Mouse (Mus musculus): ENCODE results near the gene Chd9.

Gene Chd9

DNA sequence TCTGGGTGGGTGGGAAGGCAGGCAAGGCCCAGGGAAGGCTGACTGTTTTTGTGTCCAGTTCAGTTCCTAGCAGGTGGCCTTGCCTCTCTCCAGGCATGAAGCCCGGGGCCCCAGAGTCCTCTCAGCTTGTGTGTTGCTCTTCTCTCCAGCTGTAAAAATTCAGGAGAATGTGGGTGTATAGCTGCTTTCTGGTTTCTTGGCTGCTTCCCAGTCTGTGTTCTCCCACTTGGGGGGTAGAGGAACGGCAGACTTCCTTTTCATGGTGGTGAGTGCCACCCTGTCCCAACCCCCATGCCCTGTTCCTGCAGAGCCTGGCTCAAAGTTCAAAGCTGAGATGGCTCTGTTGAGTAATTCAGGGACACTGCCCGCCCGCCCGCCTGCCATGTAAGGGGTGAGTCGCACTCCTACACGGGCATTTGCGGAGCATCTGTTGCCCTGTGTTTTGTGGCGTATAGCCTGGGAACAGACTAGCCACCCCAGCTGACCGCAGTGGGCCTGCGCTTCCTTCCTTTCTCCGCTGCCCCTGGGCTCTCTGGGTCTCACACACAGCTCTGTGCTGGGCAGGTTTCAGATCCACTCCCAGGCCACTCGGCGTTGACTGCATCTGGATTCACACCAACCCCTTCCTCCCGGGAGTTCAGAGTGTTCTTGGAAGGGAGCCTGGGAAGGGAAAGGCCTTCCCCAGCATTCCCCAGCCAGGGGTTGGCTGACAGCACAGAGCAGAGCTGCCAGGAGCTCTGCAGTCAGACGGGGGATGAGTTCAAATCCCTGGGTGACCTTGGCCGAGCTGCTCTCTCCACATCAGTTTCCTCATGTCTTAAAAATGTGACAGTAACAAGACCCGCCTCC lies 41.1 kb downstream of the Chd9 start:
- in situ Hi-C loops (cut with MboI; ENCODE audit: low sequenced_read_pairs): no loop called here

DNA sequence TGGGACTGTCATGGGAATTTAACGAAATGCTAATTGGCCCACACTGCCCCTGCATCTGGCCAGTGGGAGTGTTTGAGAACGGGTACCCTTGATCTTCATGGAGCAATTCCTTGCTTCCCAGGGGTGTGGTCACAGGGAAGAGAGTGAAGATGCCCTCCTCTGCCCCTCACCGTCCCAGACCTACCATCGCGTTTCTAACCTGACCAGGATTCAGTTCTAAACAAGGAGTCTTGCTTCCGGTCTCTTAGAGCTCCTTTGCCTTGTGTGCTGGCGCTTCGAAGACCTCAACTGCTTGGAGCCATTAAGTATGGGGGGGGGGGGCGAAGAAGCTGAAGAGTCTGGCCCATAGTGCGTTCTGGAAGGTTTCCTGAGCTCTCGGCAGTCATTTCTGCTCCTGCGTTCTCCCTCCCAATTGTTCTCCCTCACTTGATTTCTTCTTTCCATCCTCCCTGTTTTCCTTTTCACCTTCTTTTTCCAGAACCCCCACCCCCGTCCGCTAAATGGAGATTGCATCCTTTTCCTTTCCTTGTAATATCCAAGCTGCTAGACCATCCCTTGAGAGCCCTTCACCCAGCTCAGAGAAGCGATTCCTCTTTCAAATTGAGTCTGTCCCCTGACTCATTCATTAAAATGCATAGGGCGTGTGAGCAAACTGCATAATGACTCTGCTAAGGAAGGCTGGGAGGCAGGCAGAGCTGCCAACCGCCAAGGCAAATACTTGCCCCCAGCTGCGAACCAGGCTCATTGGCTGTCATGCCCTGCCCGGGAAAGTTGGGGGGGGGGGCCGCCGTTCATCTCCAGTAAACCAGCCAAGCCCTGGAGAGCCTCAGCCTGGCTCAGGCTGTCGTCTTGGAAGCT lies 42.0 kb downstream of the Chd9 start:
- in situ Hi-C loops (cut with MboI; ENCODE audit: low sequenced_read_pairs): no loop called here

DNA sequence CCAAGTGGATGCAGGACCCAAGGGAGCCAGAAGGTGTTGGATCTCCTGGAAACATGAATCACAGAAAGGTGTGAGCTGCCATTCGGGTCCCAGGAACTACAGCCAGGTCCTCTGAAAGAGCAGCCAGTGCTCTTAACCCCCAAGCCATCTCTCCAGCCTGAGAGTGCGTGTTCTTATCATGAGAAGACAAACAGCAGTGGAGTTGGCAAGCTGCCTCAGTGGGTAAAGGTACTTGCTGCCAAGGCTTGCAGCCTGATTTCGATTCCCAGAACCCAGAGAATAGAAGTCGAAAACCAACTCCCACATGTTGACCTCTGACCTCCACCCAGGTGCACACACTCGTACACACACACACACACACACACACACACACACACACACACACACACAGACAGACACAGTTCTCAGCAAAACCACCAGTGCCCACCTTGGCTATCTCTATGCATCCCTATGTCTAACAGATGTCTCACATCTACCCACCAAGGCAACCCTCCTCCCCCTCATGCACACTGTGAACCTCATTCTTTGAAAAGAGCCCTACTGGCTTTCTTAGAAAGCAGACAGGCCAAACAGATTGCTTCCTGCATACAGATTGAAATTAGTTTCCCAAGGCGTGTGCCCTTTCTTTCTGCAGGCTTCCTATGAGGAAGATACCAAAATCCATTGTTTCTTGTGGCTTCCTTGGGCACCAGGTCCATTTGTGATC lies 43.4 kb downstream of the Chd9 start:
- in situ Hi-C loops (cut with MboI; ENCODE audit: low sequenced_read_pairs): no loop called here

DNA sequence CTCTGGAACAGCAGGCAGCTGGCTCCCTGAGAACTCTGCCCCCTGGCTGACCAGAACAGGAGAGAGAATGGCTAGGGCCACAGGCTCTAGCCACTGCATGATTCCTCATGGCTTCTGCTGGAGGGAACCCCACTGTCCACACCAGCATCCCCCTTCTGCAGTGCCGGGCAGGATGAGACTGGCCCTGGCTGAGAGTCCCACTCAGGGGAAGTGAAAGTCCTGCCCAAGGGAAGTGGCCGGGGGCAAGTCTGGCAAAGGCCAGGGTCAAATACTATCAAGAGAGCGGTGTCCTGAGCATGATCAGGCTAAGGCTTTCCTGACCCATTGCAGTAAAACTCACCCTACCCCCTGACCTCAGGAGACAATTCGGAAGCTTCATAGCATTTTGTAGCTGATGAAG lies 44.9 kb downstream of the Chd9 start:
- in situ Hi-C loops (cut with MboI; ENCODE audit: low sequenced_read_pairs): no loop called here

DNA sequence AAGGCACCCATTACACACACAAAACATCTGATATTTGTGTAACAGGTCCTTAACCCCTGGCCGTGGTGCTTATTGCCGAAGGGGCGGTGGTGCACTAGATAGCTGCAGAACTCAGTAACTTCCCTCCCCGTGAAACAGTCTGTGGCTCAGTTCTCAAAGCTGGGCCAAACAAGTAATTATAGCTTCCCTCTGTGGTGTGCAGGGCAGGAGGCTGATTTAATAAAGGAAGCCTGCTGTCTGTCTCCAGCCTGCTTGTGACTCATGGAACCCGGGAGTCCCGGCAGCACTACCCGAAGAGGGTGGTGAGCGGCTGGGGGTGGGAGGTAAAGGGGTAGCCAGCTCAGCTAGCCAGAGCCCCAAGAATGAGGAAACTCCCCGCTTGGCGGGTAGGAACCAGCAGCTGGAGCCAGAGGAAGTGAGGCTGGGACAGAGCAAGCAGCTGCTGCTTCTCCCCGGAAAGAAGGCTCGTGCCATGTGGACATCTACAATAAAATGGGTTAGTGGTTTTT lies 48.1 kb downstream of the Chd9 start:
- in situ Hi-C loops (cut with MboI; ENCODE audit: low sequenced_read_pairs): no loop called here

DNA sequence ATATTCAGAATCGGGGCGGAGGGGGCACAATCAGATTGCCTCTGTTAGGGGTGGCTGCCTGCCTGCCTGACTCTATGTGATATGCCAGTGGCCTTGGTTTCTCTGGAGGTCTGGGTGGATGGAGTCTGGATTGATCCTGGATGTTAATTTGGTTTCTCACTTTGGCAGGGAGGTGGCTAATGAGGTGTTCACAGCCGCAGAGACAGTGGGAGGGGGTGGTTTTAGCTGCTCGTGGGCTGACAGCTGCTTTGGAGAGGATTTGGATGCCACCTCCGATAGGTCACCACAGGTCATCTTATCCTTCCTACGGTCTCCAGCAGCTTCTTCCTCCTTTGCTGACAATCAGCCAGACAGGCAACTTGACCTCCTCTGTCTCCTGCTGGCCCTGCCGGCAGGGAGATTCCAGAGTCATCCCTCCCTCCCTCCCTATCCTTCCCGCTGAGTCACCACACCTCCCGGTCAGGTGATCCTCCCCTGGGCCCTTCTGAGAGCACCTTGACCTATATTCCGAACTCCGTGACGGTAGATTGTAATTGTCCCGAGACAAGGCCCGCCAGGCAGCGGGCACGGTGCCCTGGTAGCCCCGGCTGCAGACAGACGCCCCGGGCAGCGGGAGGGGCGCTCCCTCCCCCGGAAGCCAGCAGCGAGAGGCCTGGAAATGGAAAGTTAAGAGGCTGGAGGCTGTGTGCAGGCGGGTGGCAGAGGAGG lies 48.7 kb downstream of the Chd9 start:
- in situ Hi-C loops (cut with MboI; ENCODE audit: low sequenced_read_pairs): no loop called here

DNA sequence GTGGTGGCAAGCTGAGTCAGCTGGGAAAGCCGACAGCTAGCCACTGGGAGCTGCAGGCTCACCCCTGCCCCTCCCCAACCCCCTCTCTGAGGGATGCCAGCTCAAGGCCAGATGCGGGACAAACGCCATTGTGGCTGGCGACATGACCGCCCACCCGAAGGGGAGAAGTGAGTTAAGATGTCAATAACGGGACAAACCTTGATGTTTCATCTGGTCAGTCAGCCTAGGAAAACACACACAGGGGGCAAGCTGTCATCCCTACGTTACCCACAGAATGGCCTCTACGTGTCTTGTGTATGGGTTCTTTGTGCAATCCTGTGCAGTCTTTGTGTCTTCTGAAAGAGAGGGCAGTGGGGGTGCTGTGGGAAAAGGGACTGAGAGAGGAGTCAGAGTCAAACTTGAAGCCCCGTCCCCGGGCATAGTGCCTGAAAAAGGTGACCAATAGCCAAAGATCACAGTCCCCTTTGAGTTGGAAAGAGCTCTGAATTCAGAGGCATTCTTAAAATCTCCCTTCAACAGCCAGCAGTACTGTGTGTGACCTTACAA lies 49.4 kb downstream of the Chd9 start:
- in situ Hi-C loops (cut with MboI; ENCODE audit: low sequenced_read_pairs): no loop called here

DNA sequence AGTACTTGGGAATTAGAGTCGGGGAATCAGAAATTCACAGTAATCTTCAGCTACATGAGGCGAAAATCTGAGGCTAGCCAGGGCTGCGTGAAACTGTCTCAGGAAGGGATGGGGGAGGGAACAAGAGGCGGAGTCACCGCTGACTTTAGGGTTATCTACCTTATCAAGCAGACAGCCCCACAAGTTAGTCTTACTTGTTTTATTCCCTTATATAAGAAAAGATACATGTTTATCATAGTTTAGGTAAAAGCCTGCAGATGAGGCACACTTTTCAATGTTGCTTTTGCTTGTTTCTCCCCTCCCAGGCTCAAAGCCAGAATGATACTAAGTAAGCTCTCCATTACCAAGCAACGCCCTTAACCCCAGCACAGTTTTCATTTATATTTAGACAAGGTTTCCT lies 50.4 kb downstream of the Chd9 start:
- in situ Hi-C loops (cut with MboI; ENCODE audit: low sequenced_read_pairs): no loop called here

DNA sequence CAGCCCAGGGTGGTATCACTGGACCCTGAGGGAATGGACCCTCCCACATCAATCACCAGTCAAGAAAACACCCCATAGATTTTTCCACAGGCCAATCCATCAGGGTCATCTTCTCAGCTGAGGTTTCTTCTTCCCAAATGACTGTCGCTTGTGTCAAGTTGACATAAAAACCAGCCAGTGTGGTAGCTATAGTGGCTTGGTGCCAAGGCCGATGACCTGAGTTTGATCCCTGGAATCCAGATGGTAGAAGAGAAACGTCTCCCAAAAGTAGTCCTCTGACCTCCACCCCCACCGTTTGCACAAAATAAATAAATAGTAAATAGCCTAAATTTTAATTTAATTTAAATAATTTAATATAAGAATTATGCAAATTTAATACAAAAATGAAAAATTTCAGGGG lies 51.9 kb downstream of the Chd9 start:
- in situ Hi-C loops (cut with MboI; ENCODE audit: low sequenced_read_pairs): loop anchor here (10.0 kb wide), 1 partner anchor 45 kb away; no protein-coding TSS in a partner anchor

DNA sequence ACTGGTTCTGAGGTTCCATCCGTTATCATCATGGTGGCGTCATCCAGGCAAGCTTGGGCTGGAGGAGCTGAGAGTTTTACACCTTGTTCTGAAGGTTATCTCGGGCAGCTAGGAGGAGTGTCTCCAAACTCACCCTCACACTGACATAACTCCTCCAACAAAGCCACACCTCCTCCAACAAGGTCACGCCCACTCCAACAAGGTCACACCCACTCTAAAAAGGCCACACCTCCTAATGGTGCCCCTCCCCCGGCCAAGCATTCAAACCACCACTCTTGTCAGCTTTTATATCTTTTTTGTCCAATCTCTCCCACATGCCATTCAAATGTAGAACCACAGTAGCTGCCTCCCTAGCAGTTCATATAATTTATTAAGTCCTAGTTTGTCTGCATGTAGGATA lies 53.0 kb downstream of the Chd9 start:
- in situ Hi-C loops (cut with MboI; ENCODE audit: low sequenced_read_pairs): loop anchor here (10.0 kb wide), 1 partner anchor 46 kb away; no protein-coding TSS in a partner anchor

DNA sequence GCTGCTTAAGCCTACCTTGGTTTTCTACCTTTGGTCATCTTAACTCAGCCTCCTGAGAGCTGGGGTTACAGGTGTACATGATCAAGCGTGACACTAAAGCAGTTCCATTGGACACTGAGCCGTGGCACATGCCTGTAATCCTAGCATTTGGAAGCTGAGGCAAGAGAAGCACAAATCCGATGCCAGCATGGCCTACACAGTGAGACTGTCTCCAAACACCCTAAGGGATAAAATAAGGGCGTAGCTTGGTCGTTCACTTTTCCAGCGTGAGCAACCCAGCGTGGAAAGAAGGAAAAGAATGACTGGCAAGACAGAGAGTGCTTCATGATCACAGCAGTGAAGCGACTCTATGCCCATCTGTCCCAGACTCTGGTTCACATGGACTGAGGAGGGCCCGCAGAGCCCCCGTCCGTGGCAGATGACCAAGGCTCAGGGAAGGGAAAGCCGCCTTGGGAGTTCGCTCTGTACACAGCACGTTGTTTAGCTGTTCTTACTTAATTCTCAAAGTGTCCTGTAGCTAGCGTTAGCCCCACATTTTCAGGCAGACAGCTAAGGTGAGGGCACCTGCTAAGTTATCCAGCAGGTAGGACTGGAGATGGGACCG lies 54.0 kb downstream of the Chd9 start:
- in situ Hi-C loops (cut with MboI; ENCODE audit: low sequenced_read_pairs): loop anchor here (10.0 kb wide), 1 partner anchor 47 kb away; no protein-coding TSS in a partner anchor

DNA sequence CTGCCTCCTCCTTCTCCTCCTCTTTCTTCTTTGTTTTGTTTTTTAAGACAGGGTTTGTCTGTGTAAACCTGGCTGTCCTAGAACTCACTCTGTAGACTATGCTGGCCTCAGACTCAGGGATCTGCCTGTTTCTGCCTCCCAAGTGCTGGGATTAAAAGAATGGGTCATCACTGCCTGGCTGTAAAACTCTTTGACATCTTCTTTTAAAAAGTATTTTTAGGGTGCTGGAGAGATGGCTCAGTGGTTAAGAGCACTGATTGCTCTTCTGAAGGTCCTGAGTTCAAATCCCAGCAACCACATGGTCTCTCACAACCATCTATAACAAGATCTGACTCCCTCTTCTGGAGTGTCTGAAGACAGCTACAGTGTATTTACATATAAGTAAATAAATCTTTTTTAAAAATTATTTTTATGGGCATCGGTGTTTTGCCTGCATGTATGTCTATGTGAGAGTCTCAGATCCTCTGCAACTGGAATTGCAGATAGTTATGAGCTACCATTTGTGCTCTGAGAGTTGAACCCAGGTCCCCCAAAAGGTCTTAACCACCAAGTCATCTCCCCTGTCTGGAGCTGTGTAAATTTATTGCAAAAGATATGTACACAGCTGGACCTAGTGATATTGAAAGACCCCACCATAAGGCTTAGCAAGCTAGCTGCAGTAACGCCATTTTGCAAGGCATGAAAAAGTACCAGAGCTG lies 57.7 kb downstream of the Chd9 start:
- in situ Hi-C loops (cut with MboI; ENCODE audit: low sequenced_read_pairs): loop anchor here (10.0 kb wide), 1 partner anchor 51 kb away; no protein-coding TSS in a partner anchor

DNA sequence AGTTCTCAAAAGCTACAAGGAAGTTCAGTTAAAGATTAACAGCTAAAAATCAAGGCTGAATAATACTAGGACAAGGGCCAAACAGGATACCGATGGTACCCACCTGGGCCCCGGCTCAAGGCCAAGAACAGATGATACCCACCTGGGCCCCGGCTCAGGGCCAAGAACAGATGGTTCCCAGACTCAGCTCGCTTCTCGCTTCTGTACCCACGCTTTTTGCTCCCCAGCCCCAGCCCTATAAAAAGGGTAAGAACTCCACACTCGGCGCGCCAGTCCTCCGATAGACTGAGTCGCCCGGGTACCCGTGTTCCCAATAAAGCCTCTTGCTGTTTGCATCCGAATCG lies 58.2 kb downstream of the Chd9 start:
- in situ Hi-C loops (cut with MboI; ENCODE audit: low sequenced_read_pairs): loop anchor here (10.0 kb wide), 1 partner anchor 52 kb away; no protein-coding TSS in a partner anchor

DNA sequence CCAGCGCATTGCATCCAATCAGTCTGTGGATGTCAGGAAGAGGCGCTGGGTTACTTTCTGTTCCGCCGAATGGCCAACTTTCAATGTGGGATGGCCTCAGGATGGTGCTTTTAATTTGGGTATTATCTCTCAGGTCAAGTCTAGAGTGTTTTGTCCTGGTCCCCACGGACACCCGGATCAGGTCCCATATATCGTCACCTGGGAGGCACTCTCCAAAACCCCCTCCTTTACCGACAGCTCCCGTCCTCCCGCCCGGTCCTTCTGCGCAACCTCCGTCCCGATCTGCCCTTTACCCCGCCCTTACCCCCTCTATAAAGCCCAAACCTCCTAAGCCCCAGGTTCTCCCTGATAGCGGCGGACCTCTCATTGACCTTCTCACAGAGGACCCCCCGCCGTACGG lies 59.2 kb downstream of the Chd9 start:
- in situ Hi-C loops (cut with MboI; ENCODE audit: low sequenced_read_pairs): loop anchor here (10.0 kb wide), 1 partner anchor 53 kb away; no protein-coding TSS in a partner anchor

DNA sequence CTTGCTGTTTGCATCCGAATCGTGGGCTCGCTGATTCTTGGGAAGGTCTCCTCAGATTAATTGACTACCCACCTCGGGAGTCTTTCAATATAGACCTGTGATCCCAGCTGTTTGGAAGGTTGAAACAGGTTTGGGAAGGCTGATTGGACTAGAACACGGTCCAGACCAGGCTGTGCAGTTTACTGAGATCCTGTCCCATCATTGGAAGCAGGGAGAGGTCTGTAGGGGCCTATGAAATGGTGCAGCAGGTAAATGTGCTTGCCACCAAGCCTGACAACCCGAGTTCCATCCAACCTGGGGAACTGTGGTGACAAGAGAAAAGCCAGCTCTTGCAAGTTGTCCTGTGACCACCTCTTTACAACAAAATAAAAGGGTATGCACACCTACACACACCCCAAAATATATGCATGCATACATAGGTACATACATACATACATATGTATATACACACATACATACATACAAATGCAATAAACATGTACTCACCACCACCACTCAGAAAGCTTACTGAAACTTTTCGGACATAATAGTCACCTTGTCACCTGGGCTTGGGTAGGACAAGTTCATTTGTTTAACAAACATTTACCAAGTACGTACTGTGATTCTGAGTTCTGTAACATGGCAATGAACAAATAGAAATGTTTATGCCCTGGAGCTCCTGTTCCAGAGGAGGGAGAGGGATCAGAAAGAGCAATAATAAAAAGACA lies 63.9 kb downstream of the Chd9 start:
- in situ Hi-C loops (cut with MboI; ENCODE audit: low sequenced_read_pairs): no loop called here

DNA sequence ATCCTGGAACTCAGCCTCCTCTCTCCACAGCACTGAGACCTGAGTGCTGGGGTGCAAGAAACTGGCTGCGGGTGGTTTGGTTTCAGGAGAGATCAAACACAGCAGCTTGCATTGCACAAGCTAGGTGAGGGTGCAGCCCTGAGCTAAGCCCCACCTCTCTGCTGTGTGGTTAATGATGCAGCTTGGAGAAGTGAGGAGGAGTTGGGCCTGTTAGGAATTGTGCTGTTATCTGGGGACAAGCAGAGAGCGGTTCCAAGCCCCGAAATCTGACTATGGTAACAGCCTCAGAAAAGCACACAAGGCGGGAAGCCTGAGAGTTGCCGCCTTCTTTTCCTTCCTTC lies 64.4 kb downstream of the Chd9 start:
- in situ Hi-C loops (cut with MboI; ENCODE audit: low sequenced_read_pairs): no loop called here

DNA sequence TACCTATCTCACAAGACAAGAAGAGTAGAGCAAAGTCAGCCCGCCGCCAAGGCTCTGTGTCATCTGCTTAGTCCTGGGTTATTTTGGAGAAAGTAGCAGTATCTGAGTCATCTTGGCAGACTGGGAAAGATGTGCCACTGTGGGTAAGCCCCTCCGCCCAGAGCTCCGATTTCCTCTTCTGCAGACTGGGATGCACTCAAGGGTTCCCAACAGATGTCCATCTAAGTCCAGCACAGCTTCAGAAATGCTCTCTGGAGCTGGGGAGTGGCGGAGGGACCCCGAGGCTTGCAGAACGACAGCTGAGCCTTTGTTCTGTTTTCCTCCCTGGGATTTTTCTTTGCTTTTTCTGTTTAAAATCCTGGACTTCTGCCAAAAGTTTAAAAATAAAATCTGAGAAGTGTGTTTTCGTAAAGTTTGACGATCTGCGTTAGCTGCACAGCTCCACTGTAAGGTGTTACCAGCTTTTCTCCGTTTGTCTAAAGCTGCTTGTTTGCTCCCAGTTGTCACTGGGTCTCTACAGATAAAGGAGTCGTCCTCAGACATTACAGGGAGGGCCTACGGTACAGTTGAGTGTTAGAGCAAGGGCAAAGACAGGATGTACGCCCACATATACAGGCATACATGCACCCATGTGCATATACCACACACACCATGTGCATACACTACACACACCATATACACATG lies 66.2 kb downstream of the Chd9 start:
- in situ Hi-C loops (cut with MboI; ENCODE audit: low sequenced_read_pairs): no loop called here

DNA sequence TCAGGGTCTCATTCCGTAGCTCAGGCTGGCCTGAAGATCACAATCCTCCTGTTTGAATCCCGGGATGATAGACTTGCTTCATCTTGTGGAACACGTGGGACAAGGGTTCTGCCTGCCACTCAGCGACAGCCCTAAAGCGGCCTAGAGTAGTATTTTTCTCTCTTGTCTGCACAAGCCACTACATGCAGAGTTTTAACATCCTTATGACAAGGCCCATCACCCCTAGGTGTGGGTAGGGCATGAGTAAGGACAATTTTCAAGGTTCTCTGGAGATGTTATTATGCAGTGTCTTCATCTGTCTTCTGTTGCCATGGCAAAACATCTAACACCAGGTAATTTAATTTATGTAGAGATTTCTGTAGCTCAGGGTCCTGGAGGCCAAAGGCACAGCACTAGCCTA lies 69.2 kb downstream of the Chd9 start:
- in situ Hi-C loops (cut with MboI; ENCODE audit: low sequenced_read_pairs): no loop called here
